Mouse (Mus musculus) CH12.LX (cell line): ENCODE data around the gene Il6st. TPM values are rescaled to one million over a fixed set of nuclear protein-coding genes. Genes with fewer than 3 reads are reported as not detected.
A peak's percentile ranks its signal among the peaks of the same experiment; 100 is the strongest.

Experiments
- DNase-seq: peaks from one replicate; pipeline ENCODE4 v3.0.0-alpha.2; 2013; ENCODE audit errors: extremely low read depth
- H3K27ac ChIP-seq: 2 replicates; pipeline ENCODE4 v1.5.1; 2012; ENCODE audit warnings: low read depth, mild to moderate bottlenecking, control low read depth, moderate library complexity; ENCODE audit not compliant: insufficient read depth
- H3K27me3 ChIP-seq: replicated peaks from 2 replicates; pipeline ENCODE3; 2012; ENCODE audit warnings: inconsistent platforms
- H3K36me3 ChIP-seq, 2 experiments: replicated peaks in 1 of 2; 2 replicates each; pipeline versions ENCODE3 to v1.6.1; 2012; ENCODE audit warnings: inconsistent platforms in 1 of 2, low read length in 1 of 2, mild to moderate bottlenecking in 1 of 2, mixed read lengths in 1 of 2, moderate library complexity in 1 of 2; ENCODE audit not compliant: control insufficient read depth in 1 of 2, insufficient read depth in 1 of 2
- H3K4me1 ChIP-seq, 2 experiments: 2 replicates each; pipeline ENCODE4 v1.6.1; 2012; ENCODE audit warnings: inconsistent platforms in 1 of 2, moderate library complexity in 1 of 2; ENCODE audit not compliant: insufficient read depth in 2 of 2, control insufficient read depth in 1 of 2
- H3K4me2 ChIP-seq: 2 replicates; pipeline ENCODE4 v1.6.1; 2012; ENCODE audit warnings: low read depth, mild to moderate bottlenecking, control low read depth; ENCODE audit not compliant: poor library complexity, insufficient read depth, severe bottlenecking
- H3K4me3 ChIP-seq, 3 experiments: fragments of 150-350 bp in 1 of 3; sonication (generic) in 1 of 3; replicated peaks in 1 of 3; 2 replicates each; pipeline versions ENCODE3 to v1.5.1; 2011 to 2012; ENCODE audit warnings: low read depth in 2 of 3, low read length in 2 of 3, mild to moderate bottlenecking in 2 of 3, moderate library complexity in 2 of 3, control low read depth in 1 of 3, improper control_type of control experiment in 1 of 3, inconsistent platforms in 1 of 3, mixed read lengths in 1 of 3; ENCODE audit not compliant: poor library complexity in 1 of 3
- H3K79me2 ChIP-seq: replicated peaks from 2 replicates; pipeline ENCODE4 v1.6.1; 2012; ENCODE audit warnings: mild to moderate bottlenecking, moderate library complexity; ENCODE audit not compliant: control insufficient read depth, poor library complexity, insufficient read depth, severe bottlenecking; ENCODE audit errors: extremely low read depth
- H3K9ac ChIP-seq: 2 replicates; pipeline ENCODE4 v1.6.1; 2012; ENCODE audit warnings: low read depth, mild to moderate bottlenecking, control low read depth, moderate library complexity; ENCODE audit not compliant: insufficient read depth
- H3K9me3 ChIP-seq: replicated peaks from 2 replicates; pipeline ENCODE3; 2012; ENCODE audit warnings: low read length, inconsistent platforms, mixed read lengths
- BHLHE40 ChIP-seq: IDR thresholded peaks from 2 replicates; pipeline ENCODE4 v1.6.1; 2011; ENCODE audit warnings: mild to moderate bottlenecking, low read depth, low read length, improper control_type of control experiment
- CHD2 ChIP-seq: IDR thresholded peaks from 2 replicates; pipeline ENCODE4 v1.6.1; 2011; ENCODE audit warnings: low read length, improper control_type of control experiment
- CTCF ChIP-seq, 2 experiments: IDR thresholded peaks in 1 of 2; conservative IDR thresholded peaks in 1 of 2; 2 replicates each; pipeline ENCODE4 v1.5.1; 2011 to 2012; ENCODE audit warnings: low read depth in 2 of 2, low read length in 2 of 2, improper control_type of control experiment in 1 of 2, inconsistent platforms in 1 of 2, mild to moderate bottlenecking in 1 of 2, moderate library complexity in 1 of 2
- E2F4 ChIP-seq: IDR thresholded peaks from 2 replicates; pipeline ENCODE4 v1.6.1; 2011; ENCODE audit warnings: low read depth, low read length, improper control_type of control experiment; ENCODE audit not compliant: insufficient replicate concordance
- ELF1 ChIP-seq: IDR thresholded peaks from 2 replicates; pipeline ENCODE4 v1.6.1; 2014; ENCODE audit warnings: low read depth, mild to moderate bottlenecking, inconsistent platforms, low read length, improper control_type of control experiment
- EP300 ChIP-seq: IDR thresholded peaks from 2 replicates; pipeline ENCODE4 v1.6.1; 2011; ENCODE audit warnings: low read length, improper control_type of control experiment
- ETS1 ChIP-seq: conservative IDR thresholded peaks from 2 replicates; pipeline ENCODE4 v1.6.1; 2012; ENCODE audit warnings: low read depth, mild to moderate bottlenecking, inconsistent platforms, low read length, improper control_type of control experiment, moderate library complexity
- GABPA ChIP-seq: IDR thresholded peaks from 2 replicates; pipeline ENCODE4 v1.6.1; 2012; ENCODE audit warnings: low read depth, low read length, improper control_type of control experiment, inconsistent platforms; ENCODE audit not compliant: insufficient replicate concordance
- HCFC1 ChIP-seq: IDR thresholded peaks from 2 replicates; pipeline ENCODE4 v1.6.1; 2012; ENCODE audit warnings: low read depth, mild to moderate bottlenecking, inconsistent platforms, low read length, improper control_type of control experiment
- JUN ChIP-seq: IDR thresholded peaks from 2 replicates; pipeline ENCODE4 v1.6.1; 2011; ENCODE audit warnings: low read depth, mild to moderate bottlenecking, low read length, improper control_type of control experiment, moderate library complexity; ENCODE audit not compliant: insufficient read depth
- KAT2A ChIP-seq: IDR thresholded peaks from 2 replicates; pipeline ENCODE4 v1.6.1; 2012; ENCODE audit warnings: low read length, improper control_type of control experiment, inconsistent platforms; ENCODE audit not compliant: insufficient replicate concordance
- MEF2A ChIP-seq: IDR thresholded peaks from 2 replicates; pipeline ENCODE4 v1.6.1; 2014; ENCODE audit warnings: low read depth, mild to moderate bottlenecking, inconsistent platforms, low read length, improper control_type of control experiment, borderline replicate concordance
- MXI1 ChIP-seq: IDR thresholded peaks from 2 replicates; pipeline ENCODE4 v1.6.1; 2011; ENCODE audit warnings: mild to moderate bottlenecking, low read depth, low read length, improper control_type of control experiment
- MYC ChIP-seq: IDR thresholded peaks from 2 replicates; pipeline ENCODE4 v1.6.1; 2011; ENCODE audit warnings: low read depth, mild to moderate bottlenecking, improper control_type of control experiment, low read length
- NRF1 ChIP-seq: IDR thresholded peaks from 2 replicates; pipeline ENCODE4 v1.6.1; 2014; ENCODE audit warnings: low read depth, mild to moderate bottlenecking, inconsistent platforms, low read length, improper control_type of control experiment, moderate library complexity
- POLR2A ChIP-seq: IDR thresholded peaks from 2 replicates; pipeline ENCODE4 v1.6.1; 2011; ENCODE audit warnings: low read depth, mild to moderate bottlenecking, improper control_type of control experiment, low read length
- POLR2AphosphoS2 ChIP-seq: IDR thresholded peaks from 2 replicates; pipeline ENCODE4 v1.6.1; 2011; ENCODE audit warnings: low read depth, low read length, improper control_type of control experiment
- SIN3A ChIP-seq: IDR thresholded peaks from 2 replicates; pipeline ENCODE4 v1.6.1; 2012; ENCODE audit warnings: low read length, improper control_type of control experiment, inconsistent platforms
- TBP ChIP-seq: conservative IDR thresholded peaks from 2 replicates; pipeline ENCODE4 v1.6.1; 2011; ENCODE audit warnings: low read depth, low read length, improper control_type of control experiment
- UBTF ChIP-seq: IDR thresholded peaks from 2 replicates; pipeline ENCODE4 v1.6.1; 2012; ENCODE audit warnings: low read depth, mild to moderate bottlenecking, inconsistent platforms, low read length, improper control_type of control experiment, moderate library complexity
- USF1 ChIP-seq: IDR thresholded peaks from 2 replicates; pipeline ENCODE4 v1.6.1; 2014; ENCODE audit warnings: low read depth, mild to moderate bottlenecking, inconsistent platforms, low read length, improper control_type of control experiment
- USF2 ChIP-seq: conservative IDR thresholded peaks from 2 replicates; pipeline ENCODE4 v1.6.1; 2011; ENCODE audit warnings: low read depth, low read length, improper control_type of control experiment
- ZC3H11A ChIP-seq: IDR thresholded peaks from 2 replicates; pipeline ENCODE4 v1.6.1; 2012; ENCODE audit warnings: low read depth, mild to moderate bottlenecking, inconsistent platforms, low read length, improper control_type of control experiment
- ZKSCAN1 ChIP-seq: IDR thresholded peaks from 2 replicates; pipeline ENCODE4 v1.6.1; 2012; ENCODE audit warnings: low read depth, inconsistent platforms, low read length, improper control_type of control experiment, borderline replicate concordance
- ZMIZ1 ChIP-seq: IDR thresholded peaks from 2 replicates; pipeline ENCODE4 v1.6.1; 2012; ENCODE audit warnings: low read depth, mild to moderate bottlenecking, inconsistent platforms, low read length, improper control_type of control experiment
- dilution Hi-C: fragments of 300-500 bp; cut with MboI; formaldehyde crosslinking; loops from 2 replicates; pipeline ENCODE4 v1.14.3; 2020; ENCODE audit warnings: low sequenced_read_pairs; ENCODE audit not compliant: extremely low pct_unique_long_range_greater_than_20kb, extremely low pct_ligation_motif_present
- in situ Hi-C: fragments of 300-500 bp; cut with MboI; formaldehyde crosslinking; loops from 3 replicates; pipeline ENCODE4 v1.14.3; 2019; ENCODE audit warnings: low sequenced_read_pairs, low pct_ligation_motif_present, low pct_unique_long_range_greater_than_20kb, mixed read lengths
- polyA plus RNA-seq: library from polyadenylated mRNA; unstranded; fragments of >175 nt; gene quantifications from 2 replicates; pipeline ENCODE4 v1.2.1, GENCODE M21; 2012; ENCODE audit warnings: low read depth; ENCODE audit not compliant: insufficient read length
- total RNA-seq, 2 experiments: library from RNA; depleted of rRNA; stranded (reverse); fragments of 300-350 nt in 1 of 2; fragments of >200 nt in 1 of 2; gene quantifications; 2 replicates each; pipeline ENCODE4 v1.2.3; 2012 to 2014

Gene Il6st
- total and polyA plus RNA-seq, 3 experiments = 3.5 to 7.6 (median 5.7) TPM

GRCm38 (mm10) chr13:112415896-112416295 is 48.0 kb upstream of the Il6st start:
- dilution Hi-C loops = no loop called here
- H3K9ac ChIP-seq = no peak overlapping the region
- no peak overlapping the region for H3K4me3 ChIP-seq
- no peaks in the 10 kb centered on the region for H3K27me3 ChIP-seq
- TF ChIP-seq USF2 (no peak), POLR2A (no peak), NRF1 (no peak), HCFC1 (no peak), ZMIZ1 (no peak), MEF2A (no peak), E2F4 (no peak), ZKSCAN1 (no peak), MYC (no peak), EP300 (no peak), POLR2AphosphoS2 (no peak), TBP (no peak), GABPA (no peak), JUN (no peak), KAT2A (no peak), MXI1 (no peak), CHD2 (no peak), CTCF (conservative IDR thresholded peaks at IDR 0.05 in 1 of 2, IDR thresholded peaks at IDR 0.05 in 1 of 2; ENCODE audit: low read depth in 2 of 2, low read length in 2 of 2) (no peak)
- H3K27ac ChIP-seq = no peak overlapping the region
- peaks cover 4 to 28% of the 10 kb centered on the region in 2 experiments for H3K4me1 ChIP-seq
- peak overlapping the region; percentile 65; the same call in 1 of the 2 replicates for H3K4me2 ChIP-seq
- H3K9me3 ChIP-seq = peaks cover 6% of the 10 kb centered on the region
- no peaks in the 10 kb centered on the region for H3K36me3 ChIP-seq
- in situ Hi-C loops = no loop called here
- no peak for DNase-seq
- H3K79me2 ChIP-seq = no peaks in the 10 kb centered on the region

GRCm38 (mm10) chr13:112416410-112417162 is 47.3 kb upstream of the Il6st start:
- in situ Hi-C loops (no loop called here), dilution Hi-C loops (no loop called here)
- TF ChIP-seq BHLHE40 (no peak), ZC3H11A (no peak), NRF1 (no peak), MEF2A (no peak), SIN3A (no peak), ETS1 (no peak), JUN (no peak), USF1 (no peak), KAT2A (no peak), UBTF (no peak), ELF1 (no peak), EP300 (no peak)

More at GRCm38 (mm10) chr13:112416410-112417162, 47.3 kb upstream of the Il6st start:
- DNase-seq = no peak
- H3K36me3 ChIP-seq = no peaks in the 10 kb centered on the region
- peaks cover 2% of the 10 kb centered on the region for H3K9me3 ChIP-seq
- no peak overlapping the region for H3K27ac ChIP-seq
- no peaks in the 10 kb centered on the region for H3K27me3 ChIP-seq
- H3K4me2 ChIP-seq = peak overlapping the region; percentile 65
- H3K4me3 ChIP-seq = no peak overlapping the region
- H3K9ac ChIP-seq = peak overlapping the region; percentile 18; the same call in 1 of the 2 replicates
- no peaks in the 10 kb centered on the region for H3K79me2 ChIP-seq
- H3K4me1 ChIP-seq = peaks cover 4 to 28% of the 10 kb centered on the region in 2 experiments
